Mouse (Mus musculus): ENCODE results near the gene Kcnk16. TPM values are rescaled to one million over a fixed set of nuclear protein-coding genes. Genes with fewer than 3 reads are reported as not detected.

Gene Kcnk16
- polyA plus RNA-seq, 1 experiment = not detected

DNA sequence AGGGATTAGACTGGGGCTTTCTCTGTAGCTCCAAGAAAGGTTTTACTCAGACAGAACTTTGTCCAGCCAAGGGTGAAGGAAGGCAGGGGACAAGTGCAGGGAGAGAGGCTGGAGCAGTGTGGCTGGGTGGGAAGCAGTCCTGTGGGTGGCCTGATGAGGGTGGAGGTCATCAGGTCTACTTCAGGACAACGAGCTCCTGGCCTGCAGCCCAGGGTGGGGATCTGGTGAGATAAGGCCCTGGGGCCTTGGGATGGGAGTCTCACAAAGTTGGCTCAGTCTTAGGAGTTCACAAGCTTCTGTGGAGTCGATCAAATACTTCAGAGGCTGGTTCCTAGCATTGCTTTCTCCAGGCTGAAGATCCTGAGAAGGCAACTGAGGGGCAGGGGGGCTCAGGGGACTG, 23.7 kb downstream of the Kcnk16 start:
- TF ChIP-seq CTCF (IDR thresholded peaks at IDR 0.05; ENCODE audit: borderline replicate concordance, insufficient read depth, low read depth, low read length) = no peak
- TF ChIP-seq POLR2A (IDR thresholded peaks at IDR 0.05; ENCODE audit: borderline replicate concordance, insufficient read depth, low read length) = no peak
- no peak for DNase-seq
- H3K27me3 ChIP-seq (ENCODE audit: control insufficient read depth, insufficient read depth, low read length) = no peaks in the 10 kb centered on the region
- no peak overlapping the region for H3K4me3 ChIP-seq (replicated peaks; ENCODE audit: insufficient read depth, low read depth, low read length)
- 43% methylated on average over 2 of the region's 2 CpGs for WGBS
- no peak overlapping the region for H3K27ac ChIP-seq (ENCODE audit: insufficient read depth, low read length)
- H3K4me1 ChIP-seq (ENCODE audit: control insufficient read depth, insufficient read depth, low read length) = no peaks in the 10 kb centered on the region

DNA sequence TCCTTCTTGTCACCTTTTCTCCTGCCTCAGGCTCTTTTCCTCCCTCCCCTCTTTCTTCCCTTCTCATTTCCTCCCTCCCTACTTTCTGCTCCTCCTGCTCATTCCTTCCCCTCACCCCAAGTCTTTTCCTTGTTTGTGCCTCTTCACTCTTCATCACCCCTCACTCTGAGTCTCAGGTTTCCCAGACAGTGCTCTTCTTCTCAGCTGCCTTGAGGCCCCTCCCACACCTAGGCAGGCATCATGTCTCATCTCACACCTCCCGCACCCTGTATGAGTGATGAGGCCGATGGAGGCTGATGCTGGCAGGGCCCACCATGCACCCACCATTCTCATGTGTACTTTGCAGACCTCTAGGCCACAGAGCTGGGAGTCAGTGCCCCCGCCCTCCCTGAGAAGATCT, 25.8 kb downstream of the Kcnk16 start:
- Histone ChIP-seq H3K27ac (ENCODE audit: insufficient read depth, low read length) (no peak overlapping the region), H3K4me3 (replicated peaks; ENCODE audit: insufficient read depth, low read depth, low read length) (no peak overlapping the region), H3K4me1 (ENCODE audit: control insufficient read depth, insufficient read depth, low read length) (no peaks in the 10 kb centered on the region), H3K27me3 (ENCODE audit: control insufficient read depth, insufficient read depth, low read length) (no peaks in the 10 kb centered on the region)
- 85% methylated on average over 3 of the region's 3 CpGs for WGBS
- DNase-seq = no peak
- TF ChIP-seq POLR2A (IDR thresholded peaks at IDR 0.05; ENCODE audit: borderline replicate concordance, insufficient read depth, low read length) = no peak
- TF ChIP-seq CTCF (IDR thresholded peaks at IDR 0.05; ENCODE audit: borderline replicate concordance, insufficient read depth, low read depth, low read length) = no peak

DNA sequence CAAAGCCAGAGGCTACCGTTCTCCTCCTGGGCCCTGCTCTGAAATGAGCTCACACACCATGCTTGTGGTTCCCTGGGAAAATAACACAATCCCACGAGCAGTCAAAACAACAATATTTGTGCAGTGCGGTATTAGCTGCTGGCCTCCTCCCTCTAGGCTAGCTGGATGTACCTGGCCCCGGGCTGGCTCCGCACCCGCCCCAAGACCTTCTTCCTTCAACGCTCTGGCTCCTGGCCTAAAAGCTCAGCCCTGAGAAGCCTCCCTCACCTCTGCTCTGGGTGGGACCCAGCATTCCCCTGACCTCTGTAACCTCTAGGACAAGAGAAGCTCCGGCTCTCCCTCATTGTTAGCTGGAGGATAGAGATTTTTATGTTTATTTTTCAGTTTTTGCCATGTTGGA, 26.5 kb downstream of the Kcnk16 start:
- 76% methylated on average over 8 of the region's 8 CpGs for WGBS
- Histone ChIP-seq H3K27ac (ENCODE audit: insufficient read depth, low read length) (no peak overlapping the region), H3K27me3 (ENCODE audit: control insufficient read depth, insufficient read depth, low read length) (no peaks in the 10 kb centered on the region), H3K4me1 (ENCODE audit: control insufficient read depth, insufficient read depth, low read length) (no peaks in the 10 kb centered on the region), H3K4me3 (replicated peaks; ENCODE audit: insufficient read depth, low read depth, low read length) (no peak overlapping the region)
- DNase-seq = no peak
- TF ChIP-seq POLR2A (IDR thresholded peaks at IDR 0.05; ENCODE audit: borderline replicate concordance, insufficient read depth, low read length) = no peak
- no peak for TF ChIP-seq CTCF (IDR thresholded peaks at IDR 0.05; ENCODE audit: borderline replicate concordance, insufficient read depth, low read depth, low read length)

DNA sequence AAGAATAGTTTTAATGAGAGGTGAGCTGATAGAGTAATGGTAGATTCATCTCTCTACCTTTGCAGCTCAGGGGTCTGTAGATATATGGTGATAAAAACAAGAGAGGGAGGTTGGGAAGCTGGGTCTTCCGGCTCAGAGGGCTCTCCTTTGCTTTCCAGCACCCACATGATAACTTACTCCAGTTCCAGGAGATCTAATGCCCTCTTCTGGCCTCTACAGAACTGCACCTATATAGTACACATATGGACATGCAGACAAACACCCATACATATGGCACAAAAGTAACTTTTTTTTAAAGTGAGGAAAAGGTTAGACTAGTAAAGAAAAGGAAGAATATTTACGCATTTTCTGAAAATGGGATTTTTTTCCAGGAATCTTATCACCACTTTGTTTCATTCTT, 34.6 kb downstream of the Kcnk16 start:
- H3K4me1 ChIP-seq (ENCODE audit: control insufficient read depth, insufficient read depth, low read length) = no peaks in the 10 kb centered on the region
- WGBS = 92% methylated on average over 2 of the region's 2 CpGs
- DNase-seq = no peak
- no peaks in the 10 kb centered on the region for H3K27me3 ChIP-seq (ENCODE audit: control insufficient read depth, insufficient read depth, low read length)
- TF ChIP-seq CTCF (IDR thresholded peaks at IDR 0.05; ENCODE audit: borderline replicate concordance, insufficient read depth, low read depth, low read length) = no peak
- no peak for TF ChIP-seq POLR2A (IDR thresholded peaks at IDR 0.05; ENCODE audit: borderline replicate concordance, insufficient read depth, low read length)
- no peak overlapping the region for H3K4me3 ChIP-seq (replicated peaks; ENCODE audit: insufficient read depth, low read depth, low read length)
- no peak overlapping the region for H3K27ac ChIP-seq (ENCODE audit: insufficient read depth, low read length)

DNA sequence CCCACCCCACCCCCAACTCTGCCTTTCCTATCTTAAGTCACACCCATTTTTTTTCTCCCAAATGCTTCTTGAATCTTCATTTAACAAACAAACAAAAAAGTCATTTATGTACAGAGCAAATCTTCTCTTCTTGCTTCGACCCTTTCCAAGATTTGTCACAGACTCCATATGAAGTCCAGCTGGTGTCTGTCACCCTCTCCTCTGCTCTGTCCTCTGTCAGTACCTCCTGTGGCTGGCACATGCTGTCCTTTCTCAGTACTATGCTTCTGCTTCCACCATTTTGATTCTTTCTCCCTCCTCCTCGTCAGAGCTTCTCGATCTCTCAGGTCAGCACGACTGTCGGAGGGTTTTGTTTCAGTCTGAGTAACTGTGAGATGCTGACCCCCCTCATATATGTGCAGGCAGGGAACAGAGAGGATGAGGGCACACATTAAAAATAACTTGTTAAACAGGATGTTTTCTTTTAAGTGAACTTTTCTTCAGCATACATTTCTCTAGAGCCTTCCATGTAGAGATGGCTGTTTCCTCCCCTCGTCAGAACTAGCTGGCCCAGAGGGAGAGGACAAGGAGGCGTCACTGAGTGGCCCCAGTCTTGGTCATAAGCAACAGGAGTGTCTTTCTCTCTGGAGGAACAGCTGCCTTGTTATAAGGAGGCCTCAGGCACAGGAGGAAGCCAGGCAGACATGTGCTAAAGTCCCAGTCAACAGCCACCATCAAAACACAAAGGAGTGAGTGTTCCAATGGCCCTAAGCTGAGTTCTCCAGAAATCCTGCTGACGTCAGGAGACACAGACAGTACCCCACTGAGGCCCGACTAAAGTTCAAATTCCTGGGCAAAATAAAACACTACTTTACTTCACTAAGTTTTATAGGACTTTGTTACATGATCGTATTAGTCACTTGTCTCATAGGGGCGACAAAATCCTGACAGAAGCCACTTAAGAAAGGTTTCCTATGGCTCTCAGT, 35.7 kb downstream of the Kcnk16 start:
- no peaks in the 10 kb centered on the region for H3K4me1 ChIP-seq (ENCODE audit: control insufficient read depth, insufficient read depth, low read length)
- no peaks in the 10 kb centered on the region for H3K27me3 ChIP-seq (ENCODE audit: control insufficient read depth, insufficient read depth, low read length)
- H3K4me3 ChIP-seq (replicated peaks; ENCODE audit: insufficient read depth, low read depth, low read length) = no peak overlapping the region
- 58% methylated on average over 11 of the region's 11 CpGs for WGBS
- no peak overlapping the region for H3K27ac ChIP-seq (ENCODE audit: insufficient read depth, low read length)
- DNase-seq = no peak
- no peak for TF ChIP-seq CTCF (IDR thresholded peaks at IDR 0.05; ENCODE audit: borderline replicate concordance, insufficient read depth, low read depth, low read length)
- TF ChIP-seq POLR2A (IDR thresholded peaks at IDR 0.05; ENCODE audit: borderline replicate concordance, insufficient read depth, low read length) = no peak

DNA sequence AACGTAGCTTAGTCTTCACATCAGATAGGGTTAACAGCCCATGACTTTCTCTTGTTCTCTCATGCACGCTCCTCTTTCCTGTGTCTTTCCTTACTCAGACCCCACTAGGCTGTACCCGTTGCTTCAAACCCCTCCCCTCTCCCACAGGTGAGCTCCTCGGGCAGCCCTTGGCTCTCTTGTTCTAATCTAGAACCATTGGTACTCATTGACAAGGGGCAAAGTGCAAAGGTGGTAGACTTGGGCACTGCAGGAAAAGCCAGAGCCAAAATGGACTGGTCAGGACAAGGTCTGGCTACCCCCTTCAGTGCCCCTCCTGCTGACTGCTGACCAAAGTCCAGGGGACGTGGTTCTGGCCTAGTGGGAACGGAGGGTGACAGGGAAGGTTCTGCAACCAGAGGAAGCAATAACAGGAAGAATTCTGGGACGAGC, 38.9 kb downstream of the Kcnk16 start:
- DNase-seq = no peak
- H3K4me3 ChIP-seq (replicated peaks; ENCODE audit: insufficient read depth, low read depth, low read length) = no peak overlapping the region
- no peak overlapping the region for H3K27ac ChIP-seq (ENCODE audit: insufficient read depth, low read length)
- H3K4me1 ChIP-seq (ENCODE audit: control insufficient read depth, insufficient read depth, low read length) = no peaks in the 10 kb centered on the region
- whole genome bisulfite sequencing = 72% methylated on average over 7 of the region's 7 CpGs
- TF ChIP-seq POLR2A (IDR thresholded peaks at IDR 0.05; ENCODE audit: borderline replicate concordance, insufficient read depth, low read length) (no peak), CTCF (IDR thresholded peaks at IDR 0.05; ENCODE audit: borderline replicate concordance, insufficient read depth, low read depth, low read length) (no peak)
- no peaks in the 10 kb centered on the region for H3K27me3 ChIP-seq (ENCODE audit: control insufficient read depth, insufficient read depth, low read length)

DNA sequence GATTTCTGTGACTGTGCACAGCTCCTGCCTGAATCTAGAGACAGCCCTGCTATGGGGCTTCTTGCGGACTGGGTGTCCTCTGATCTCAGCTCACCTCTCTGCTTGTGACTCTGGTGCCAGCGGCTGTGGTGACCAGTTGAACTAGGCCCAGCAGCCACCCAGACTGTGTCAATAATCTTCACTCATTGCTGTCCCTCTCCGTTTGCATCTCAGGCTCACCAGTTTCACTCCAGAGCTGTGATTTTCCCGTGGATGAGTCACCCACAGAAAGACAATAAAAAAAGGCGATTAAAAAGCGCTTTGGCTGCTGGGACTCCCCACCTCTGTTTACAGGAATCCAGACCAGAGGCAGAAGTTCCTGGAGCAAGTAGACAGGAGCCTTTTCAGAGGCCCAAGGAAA, 39.6 kb downstream of the Kcnk16 start:
- DNase-seq = no peak
- no peaks in the 10 kb centered on the region for H3K27me3 ChIP-seq (ENCODE audit: control insufficient read depth, insufficient read depth, low read length)
- no peak overlapping the region for H3K4me3 ChIP-seq (replicated peaks; ENCODE audit: insufficient read depth, low read depth, low read length)
- 79% methylated on average over 6 of the region's 6 CpGs for WGBS
- TF ChIP-seq CTCF (IDR thresholded peaks at IDR 0.05; ENCODE audit: borderline replicate concordance, insufficient read depth, low read depth, low read length) = no peak
- TF ChIP-seq POLR2A (IDR thresholded peaks at IDR 0.05; ENCODE audit: borderline replicate concordance, insufficient read depth, low read length) = no peak
- no peaks in the 10 kb centered on the region for H3K4me1 ChIP-seq (ENCODE audit: control insufficient read depth, insufficient read depth, low read length)
- no peak overlapping the region for H3K27ac ChIP-seq (ENCODE audit: insufficient read depth, low read length)

DNA sequence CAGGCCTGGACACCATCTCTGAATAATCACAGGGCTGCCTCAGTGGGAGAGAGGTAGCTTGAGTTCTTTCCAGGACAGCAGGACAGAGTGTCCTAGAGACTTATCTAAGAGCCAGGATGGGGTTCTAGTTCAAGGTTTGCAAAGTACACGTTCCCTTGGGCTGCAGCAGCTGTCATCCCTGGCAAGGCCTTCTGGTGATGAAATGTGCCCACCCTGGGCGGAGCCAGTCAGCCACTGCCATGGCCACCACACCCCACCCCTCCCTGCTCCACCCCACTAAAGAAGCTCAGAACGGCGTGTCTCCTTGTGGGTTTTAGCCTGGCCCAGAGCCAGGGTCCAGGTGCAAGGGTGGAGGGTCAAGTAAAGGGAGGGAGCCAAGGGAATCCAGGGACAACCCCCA, 40.7 kb downstream of the Kcnk16 start:
- 23% methylated on average over 4 of the region's 4 CpGs for WGBS
- Histone ChIP-seq H3K27me3 (ENCODE audit: control insufficient read depth, insufficient read depth, low read length) (no peaks in the 10 kb centered on the region), H3K27ac (ENCODE audit: insufficient read depth, low read length) (no peak overlapping the region), H3K4me3 (replicated peaks; ENCODE audit: insufficient read depth, low read depth, low read length) (no peak overlapping the region), H3K4me1 (ENCODE audit: control insufficient read depth, insufficient read depth, low read length) (no peaks in the 10 kb centered on the region)
- DNase-seq = no peak
- TF ChIP-seq POLR2A (IDR thresholded peaks at IDR 0.05; ENCODE audit: borderline replicate concordance, insufficient read depth, low read length) (no peak), CTCF (IDR thresholded peaks at IDR 0.05; ENCODE audit: borderline replicate concordance, insufficient read depth, low read depth, low read length) (no peak)

All from cerebellum, adult 2 months (tissue).